Mouse (Mus musculus) layer of hippocampus, adult 2 months (tissue): ENCODE results near the gene H2al1m. TPM values are rescaled to one million over a fixed set of nuclear protein-coding genes. Genes with fewer than 3 reads are reported as not detected.
"Not testable (repeated sequence)": the region's sequence is repeated elsewhere in the genome, so short reads cannot be mapped to it uniquely, and the experiment has no call there.

Experiments
- DNase-seq, 2 experiments: peaks; one replicate each; pipeline ENCODE4 v3.0.0; 2022; ENCODE audit warnings: low spot score in 2 of 2
- H3K27ac ChIP-seq: fragments of 200-600 bp; 2 replicates; pipeline ENCODE4 v1.8.1; 2022
- H3K4me3 ChIP-seq: fragments of 200-600 bp; 2 replicates; pipeline ENCODE4 v1.8.1; 2022; ENCODE audit warnings: mild to moderate bottlenecking
- CTCF ChIP-seq: fragments of 200-600 bp; conservative IDR thresholded peaks from 2 replicates; pipeline ENCODE4 v1.8.1; 2022; ENCODE audit warnings: antibody characterized with exemption, mild to moderate bottlenecking, moderate library complexity
- long read RNA-seq, 2 experiments: library from polyadenylated mRNA; stranded (forward); transcript quantifications; one replicate each; pipeline ENCODE4 v2.0.0; 2021; ENCODE audit warnings: borderline mapping rate in 2 of 2
- total RNA-seq, 2 experiments: library from RNA; stranded (reverse); gene quantifications; 2 replicates each; pipeline ENCODE4 v1.2.3; 2021

The H2al1m gene
- not detected for total RNA-seq
- long read RNA-seq, experiment 1 = 0 reads
- long read RNA-seq, experiment 2 = 0 reads

DNA sequence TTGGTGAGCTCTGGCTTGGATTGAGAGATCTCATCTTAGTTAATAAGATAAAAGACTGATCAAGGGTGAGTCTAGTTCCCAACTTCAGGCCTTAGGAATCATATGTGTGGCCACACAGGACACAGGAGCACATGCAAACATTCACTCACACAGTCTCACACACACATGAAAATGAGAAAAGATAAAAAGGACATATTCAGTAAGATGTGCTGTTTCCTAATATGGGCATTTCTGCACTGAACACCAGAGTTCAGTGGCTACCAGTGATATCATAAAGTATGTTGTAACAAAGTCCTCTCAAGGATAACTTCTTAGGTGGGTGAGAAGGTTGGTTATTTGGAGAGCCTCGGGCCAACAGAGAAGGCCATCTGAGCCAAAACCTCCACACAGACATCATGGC is at the start of gene H2al1m:
Gene H2al1m, plus strand, starts transcription at position 301 of the 400 bp plus-strand sequence.
- not testable (repeated sequence) for H3K27ac ChIP-seq, DNase-seq

DNA sequence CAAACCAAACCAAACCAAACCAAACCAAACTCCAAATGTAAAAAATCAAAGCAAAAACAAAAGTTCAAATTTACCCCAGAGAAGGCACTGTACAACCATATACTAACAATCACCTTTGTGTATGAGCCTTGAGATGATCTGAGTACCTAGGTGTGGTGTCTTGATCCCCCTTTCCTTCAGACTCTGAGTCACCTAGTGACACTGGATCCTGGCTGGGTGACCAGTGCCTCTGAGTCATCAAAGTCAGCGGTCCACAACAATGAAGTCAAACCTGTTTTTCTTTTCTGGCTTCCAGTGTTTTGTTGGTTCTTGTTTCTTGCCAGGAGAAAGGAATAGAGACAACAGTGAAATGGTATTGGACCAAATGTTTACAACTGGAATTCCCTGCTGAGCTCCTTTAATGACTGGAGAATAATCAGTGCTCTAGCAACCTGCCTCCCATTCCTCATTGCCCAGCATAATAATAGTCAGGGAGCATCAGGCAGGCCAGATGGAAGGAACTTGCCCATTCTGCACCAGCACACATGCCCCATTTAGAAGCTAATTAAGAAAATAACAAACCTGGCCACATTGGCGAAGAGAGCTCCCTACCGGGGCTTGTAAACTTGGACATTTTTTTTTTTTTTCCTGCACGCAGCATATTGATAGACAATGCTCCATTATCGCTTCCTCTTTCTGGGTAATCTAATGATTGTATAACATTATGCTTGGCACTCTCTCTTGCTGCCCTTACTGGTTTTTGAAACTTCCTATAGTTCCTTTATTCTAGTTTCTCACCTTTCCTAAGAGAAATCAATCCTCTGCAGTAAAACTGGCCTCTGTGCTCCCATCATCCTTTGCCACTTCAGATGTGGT is 42.6 kb upstream of the H2al1m start:
- no peak overlapping the region for H3K4me3 ChIP-seq
- no peak for TF ChIP-seq CTCF
- H3K27ac ChIP-seq = no peak overlapping the region
- DNase-seq = no peak

More for the DNA sequence above, at the start of gene H2al1m:
- not testable (repeated sequence) for H3K4me3 ChIP-seq

DNA sequence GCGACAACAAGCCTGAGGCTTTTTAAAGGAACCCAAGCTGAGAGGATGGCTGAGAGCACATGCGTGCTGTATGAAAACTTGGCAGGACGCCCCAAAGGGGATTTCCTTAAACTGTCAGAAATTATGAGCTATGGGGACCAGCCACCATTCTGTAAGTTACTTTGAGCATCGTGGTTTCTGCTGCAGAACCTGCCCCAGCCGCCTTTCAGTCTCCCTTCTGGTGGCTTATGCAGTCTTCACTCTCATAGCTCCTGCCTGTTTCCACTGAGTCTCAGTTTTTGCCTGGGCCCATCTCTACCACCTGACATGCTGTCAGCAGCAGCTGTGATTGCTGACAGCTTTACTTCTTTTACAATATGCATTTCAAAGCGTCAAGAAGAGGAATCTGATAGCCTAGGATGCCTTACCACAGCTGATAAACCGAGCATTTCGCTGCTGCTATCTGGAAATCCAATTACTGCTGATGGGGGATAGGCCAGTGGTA is 40.1 kb upstream of the H2al1m start:
- TF ChIP-seq CTCF = no peak
- Histone ChIP-seq H3K27ac (no peak overlapping the region), H3K4me3 (no peak overlapping the region)
- no peak for DNase-seq

DNA sequence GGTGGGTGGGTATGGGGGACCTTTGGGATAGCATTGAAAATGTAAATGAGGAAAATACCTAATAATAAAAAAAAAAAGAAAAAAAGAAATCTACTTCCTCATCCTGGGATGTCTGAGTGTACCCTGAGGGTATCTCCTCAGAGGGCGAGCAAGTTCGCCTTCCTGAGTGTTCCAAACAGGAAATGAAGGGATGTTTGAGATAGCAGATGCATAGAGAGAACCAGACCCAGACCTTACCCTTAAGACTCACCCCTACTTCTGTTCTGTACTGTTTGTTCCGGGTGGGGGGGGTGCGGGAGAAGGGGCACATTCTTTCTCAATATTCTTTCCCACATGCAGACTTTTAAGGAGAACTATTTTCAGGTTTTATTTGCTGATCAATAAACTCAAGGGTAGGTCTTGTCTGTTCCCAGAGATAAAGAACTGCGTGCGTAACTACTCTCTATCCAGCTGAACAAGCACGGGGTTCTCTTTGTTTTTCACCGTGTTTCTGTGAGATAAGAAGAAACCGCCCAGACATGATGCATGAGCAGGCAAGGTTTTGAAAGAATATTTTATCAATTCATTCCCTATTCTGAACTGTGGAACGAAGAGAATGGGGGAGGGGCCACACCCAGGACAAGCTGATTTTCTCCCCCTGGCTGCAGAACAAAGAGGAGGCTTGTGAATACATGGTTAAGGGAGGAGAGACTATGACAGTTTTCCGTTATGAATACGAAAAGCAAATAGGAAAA is 38.8 kb upstream of the H2al1m start:
- H3K27ac ChIP-seq = no peak overlapping the region
- H3K4me3 ChIP-seq = no peak overlapping the region; the same call in 1 of the 2 replicates
- TF ChIP-seq CTCF = peak; percentile 34
- peak in 1 of 2 experiments; percentile 11 for DNase-seq

DNA sequence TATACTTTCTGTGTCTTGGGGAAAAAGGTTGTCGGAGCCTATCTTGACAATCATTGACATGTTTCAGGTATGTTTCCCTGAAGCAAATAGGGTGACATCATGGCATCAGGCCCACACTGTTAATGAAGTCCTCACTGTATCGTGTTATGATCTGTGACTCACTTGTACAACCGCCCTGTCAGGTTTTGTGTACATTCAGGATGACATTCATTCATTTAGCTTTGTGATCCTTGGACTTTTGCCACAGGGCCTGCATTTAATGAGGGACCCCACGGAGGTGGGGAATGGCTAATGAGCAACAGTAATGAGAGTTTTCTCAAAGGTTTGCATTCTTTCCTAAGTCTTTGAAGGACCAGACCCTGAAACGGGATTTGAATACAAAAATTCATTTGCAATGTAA is 34.7 kb upstream of the H2al1m start:
- no peak for DNase-seq
- Histone ChIP-seq H3K27ac (no peak overlapping the region), H3K4me3 (no peak overlapping the region)
- no peak for TF ChIP-seq CTCF

DNA sequence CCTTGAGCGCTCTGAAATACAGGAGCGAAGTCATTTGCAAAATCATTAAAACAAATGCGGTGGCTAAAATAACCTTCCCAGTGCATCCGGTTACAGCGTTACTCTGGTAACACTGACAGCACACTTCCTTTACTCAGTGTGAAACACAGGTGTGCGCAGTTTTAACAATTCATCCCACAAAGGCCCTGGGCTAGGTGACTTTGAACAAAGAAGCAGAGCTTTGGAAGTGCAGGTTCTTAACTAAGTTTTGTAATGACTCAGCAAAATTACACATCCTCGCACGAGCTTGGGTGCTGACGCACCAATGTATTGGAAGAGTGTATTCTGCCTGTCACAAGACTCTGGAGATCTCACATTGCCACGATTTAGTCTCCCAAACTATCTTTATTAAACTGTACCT is 29.6 kb upstream of the H2al1m start:
- no peak overlapping the region for H3K4me3 ChIP-seq
- H3K27ac ChIP-seq = no peak overlapping the region
- DNase-seq = no peak
- no peak for TF ChIP-seq CTCF

DNA sequence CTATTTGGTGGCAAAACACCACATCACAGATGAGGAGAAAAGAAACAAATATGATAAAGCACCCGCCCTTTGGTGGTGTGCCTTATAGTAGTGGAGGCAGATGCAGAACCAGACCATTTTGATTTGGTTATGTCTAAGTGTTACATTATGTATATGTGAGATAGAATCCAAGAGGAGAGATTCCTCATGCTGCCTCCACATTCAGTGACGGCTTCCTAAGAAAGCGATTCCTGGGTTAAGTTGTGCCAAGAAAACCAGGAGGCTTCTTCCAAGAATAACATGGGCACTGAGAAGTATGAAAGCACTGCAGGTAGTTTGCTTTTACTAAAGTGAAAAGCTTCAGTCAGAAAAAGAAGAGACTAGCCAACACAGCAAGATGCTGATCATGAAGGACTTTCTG is 28.7 kb upstream of the H2al1m start:
- no peak for DNase-seq
- Histone ChIP-seq H3K27ac (no peak overlapping the region), H3K4me3 (no peak overlapping the region)
- TF ChIP-seq CTCF = no peak

DNA sequence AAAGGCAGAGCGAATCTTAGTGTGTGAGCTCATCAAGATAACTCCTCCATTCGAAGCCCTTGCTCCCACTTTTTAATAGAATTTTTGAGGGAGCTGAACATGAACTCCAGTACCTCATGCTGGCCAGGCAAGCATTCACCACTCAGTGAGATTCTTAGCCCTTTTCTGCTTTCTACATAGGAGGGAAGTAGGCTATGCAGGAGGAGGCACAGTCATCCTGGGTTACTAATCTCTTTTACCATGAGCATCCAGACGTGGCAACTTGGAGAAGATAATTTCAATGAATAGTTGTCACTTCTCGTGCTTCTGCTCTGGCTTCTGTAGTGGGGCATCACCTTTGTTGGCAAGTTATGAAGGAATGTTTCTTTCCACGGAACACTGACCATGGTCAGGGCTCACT is 26.8 kb upstream of the H2al1m start, which contains the start of gene Gm14862:
Gene Gm14862, minus strand, starts transcription at position 134 of the 400 bp plus-strand sequence.
- Histone ChIP-seq H3K27ac (no peak within 1 kb of the TSS), H3K4me3 (no peak within 1 kb of the TSS)
- TF ChIP-seq CTCF = no peak
- DNase-seq = no peak

DNA sequence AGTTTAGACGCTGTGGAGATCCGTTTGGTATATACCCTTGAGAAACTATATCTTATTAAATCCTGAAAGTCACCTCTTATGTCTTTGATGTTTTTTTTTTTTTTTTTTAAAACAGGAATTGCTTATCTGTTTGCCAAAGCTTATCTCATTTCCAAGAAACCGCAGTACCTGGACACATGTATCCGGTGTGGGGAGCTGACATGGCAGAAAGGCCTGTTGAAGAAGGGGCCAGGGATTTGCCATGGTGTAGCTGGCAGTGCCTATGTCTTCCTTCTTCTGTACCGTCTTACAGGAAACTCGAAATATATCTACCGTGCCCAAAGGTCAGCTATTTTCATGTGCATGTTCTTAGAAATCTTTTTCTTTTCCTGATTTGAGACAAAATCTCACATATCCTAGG is 25.7 kb upstream of the H2al1m start:
- DNase-seq = no peak
- TF ChIP-seq CTCF = no peak
- no peak overlapping the region for H3K4me3 ChIP-seq
- H3K27ac ChIP-seq = no peak overlapping the region

DNA sequence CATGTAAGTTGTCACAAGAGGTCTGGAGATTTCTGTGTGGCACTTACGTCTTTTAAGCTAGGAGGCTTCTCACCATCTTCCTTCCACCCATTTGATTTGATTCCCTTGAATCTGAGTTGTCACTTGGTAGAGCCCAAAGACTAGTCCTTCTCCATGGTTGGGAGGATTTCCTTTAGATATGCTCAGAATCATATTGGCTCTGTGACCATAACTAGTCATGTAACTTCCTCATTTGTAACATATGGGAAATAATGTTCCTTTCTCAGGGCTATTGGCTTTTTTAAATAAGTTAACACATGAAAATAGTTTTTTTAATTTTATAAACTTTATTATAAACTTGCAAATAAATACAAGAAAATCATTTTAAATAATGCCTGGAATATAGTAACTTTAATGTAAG is 24.3 kb upstream of the H2al1m start:
- no peak for TF ChIP-seq CTCF
- Histone ChIP-seq H3K4me3 (no peak overlapping the region), H3K27ac (no peak overlapping the region)

DNA sequence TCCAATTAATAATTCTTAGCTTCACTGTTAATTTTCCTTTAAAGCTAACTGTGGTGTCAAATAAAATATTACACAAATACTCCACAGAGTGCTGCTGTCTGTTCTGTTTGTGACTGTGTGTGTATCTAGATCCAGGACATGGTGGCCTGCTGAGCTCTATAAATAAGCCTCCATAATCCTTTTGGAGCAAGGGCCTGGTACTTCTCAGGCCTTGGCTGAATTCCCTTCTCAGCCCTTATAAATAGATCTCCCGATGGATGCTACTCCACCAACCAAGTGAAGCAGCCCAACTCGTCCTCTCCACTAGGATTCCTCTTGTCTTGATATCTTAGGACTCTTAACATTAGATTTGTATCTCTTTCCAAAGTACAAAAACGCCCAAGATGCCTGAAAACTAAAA is 12.5 kb upstream of the H2al1m start:
- Histone ChIP-seq H3K4me3 (no peak overlapping the region), H3K27ac (no peak overlapping the region)
- no peak for DNase-seq
- no peak for TF ChIP-seq CTCF

More for the DNA sequence above, 24.3 kb upstream of the H2al1m start:
- DNase-seq = no peak

DNA sequence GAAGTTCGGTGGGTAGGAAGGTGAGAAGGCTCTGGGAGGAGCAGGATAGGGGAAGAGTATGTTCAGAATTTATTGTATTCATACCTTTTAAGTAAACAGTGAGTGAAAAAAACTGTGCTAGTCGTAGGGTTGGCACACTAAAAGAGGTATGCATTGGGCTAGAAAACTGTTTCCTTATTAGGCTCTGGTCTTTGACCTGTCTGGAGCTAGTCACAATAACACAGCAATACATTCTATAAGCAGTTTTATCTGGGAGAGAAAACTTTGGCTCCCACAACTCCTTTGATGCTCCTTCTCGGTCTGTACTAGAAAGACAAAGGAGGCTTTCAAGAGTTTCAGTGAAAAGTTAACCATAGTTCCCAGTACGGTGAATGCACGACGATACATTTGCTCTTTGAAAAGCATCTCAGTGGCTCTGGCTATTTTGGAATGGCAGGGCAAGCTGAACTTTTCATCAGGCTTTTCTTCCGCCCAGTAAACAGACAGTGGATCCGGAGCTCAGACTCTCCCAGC is 11.6 kb upstream of the H2al1m start:
- DNase-seq = no peak
- peak overlapping the region; percentile 86 for H3K27ac ChIP-seq
- TF ChIP-seq CTCF = no peak
- peak overlapping the region; percentile 67 for H3K4me3 ChIP-seq
